Mouse (Mus musculus) ES-Bruce4 (cell line): ENCODE measurements around the gene Ankfy1.

ENCODE experiments used
- CTCF ChIP-seq: IDR thresholded peaks from one replicate; pipeline ENCODE4 v1.8.1; 2011; ENCODE audit warnings: low read depth, low read length
- EP300 ChIP-seq: IDR thresholded peaks from 2 replicates; pipeline ENCODE4 v1.6.1; 2011; ENCODE audit warnings: low read depth, low read length; ENCODE audit not compliant: insufficient read depth
- POLR2A ChIP-seq: IDR thresholded peaks from one replicate; pipeline ENCODE4 v1.8.1; 2011; ENCODE audit warnings: low read length; ENCODE audit not compliant: insufficient read depth

DNA sequence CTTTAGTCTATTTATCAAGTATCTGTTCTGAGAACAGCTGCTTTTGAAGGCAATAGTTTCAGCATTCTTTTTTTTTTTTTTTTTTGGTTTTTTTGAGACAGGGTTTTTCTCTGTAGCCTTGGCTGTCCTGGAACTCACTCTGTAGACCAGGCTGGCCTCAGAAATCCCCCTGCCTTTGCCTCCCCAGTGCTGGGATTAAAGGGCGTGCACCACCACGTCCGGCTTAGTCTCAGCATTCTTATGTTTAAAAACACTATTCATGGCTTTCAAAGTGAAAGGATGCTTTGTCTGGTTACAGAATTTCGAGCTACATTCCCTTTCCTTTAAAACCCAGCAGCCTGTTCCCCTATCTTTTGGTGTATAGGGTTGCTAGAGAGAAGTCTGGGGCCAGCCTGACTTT lies 47.1 kb upstream of the Ankfy1 start:
- TF ChIP-seq EP300 (peak; percentile 64; the same call in 1 of the 2 replicates), POLR2A (no peak), CTCF (no peak)
